14 mouse cellular contexts compared by ENCODE assay signal in the genomic region with DNA sequence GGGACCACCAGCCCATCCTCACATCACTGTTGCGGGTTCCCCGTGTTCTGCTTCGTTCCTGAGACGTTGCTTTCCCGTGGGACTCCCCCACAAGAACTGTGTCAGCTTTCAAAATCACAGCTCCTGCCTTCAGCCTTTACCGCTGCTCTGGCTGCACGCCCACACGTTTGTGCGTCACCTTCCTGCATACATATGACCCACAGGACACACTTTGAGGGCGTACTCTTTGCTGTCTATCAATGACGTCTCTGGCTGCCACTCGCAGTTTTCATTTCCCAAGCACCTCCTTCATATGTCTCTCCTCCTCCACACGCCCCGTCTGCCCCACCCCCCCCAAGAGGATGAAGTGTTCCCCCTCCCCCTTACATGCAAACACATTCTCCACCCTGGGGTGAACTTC. TPM values are rescaled to one million over a fixed set of nuclear protein-coding genes. Genes with fewer than 3 reads are reported as not detected.
DNase-seq lines count a peak whose midpoint lies in the region; ATAC-seq and TF ChIP-seq lines count a peak whose summit lies in the region.
"Had no signal": no experiment of that assay in that cellular context is flagged by ENCODE, and none has a peak within 500 bp of the region (broad histone marks: within the 10 kb centered on the region; RNA-seq: fewer than 3 reads in every experiment).

No protein-coding gene starts in this region.

- ATAC-seq in embryonic facial prominence, embryonic 12.5 days (ENCODE audit: insufficient number of reproducible peaks, insufficient read depth, low FRiP score, low TSS enrichment), result no peak
- peak; percentile 66 for ATAC-seq in liver, postnatal 0 days
- no peak for ATAC-seq in liver, embryonic 11.5 days (replicated peaks; ENCODE audit: low FRiP score)
- ATAC-seq in cerebellum, adult (ENCODE audit: insufficient number of reproducible peaks, low FRiP score, low TSS enrichment), result no peak
- ATAC-seq in midbrain, embryonic 15.5 days (replicated peaks), result no peak

- no peak for TF ChIP-seq EP300 in liver, postnatal 0 days (IDR thresholded peaks at IDR 0.05; ENCODE audit: low read depth)

- H3K4me1 ChIP-seq in embryonic facial prominence, embryonic 12.5 days, result no peaks in the 10 kb centered on the region
- H3K4me1 ChIP-seq in embryonic facial prominence, embryonic 10.5 days, result no peaks in the 10 kb centered on the region
- no peaks in the 10 kb centered on the region for H3K4me1 ChIP-seq in liver, postnatal 0 days (ENCODE audit: insufficient read depth)
- no peaks in the 10 kb centered on the region for H3K4me1 ChIP-seq in liver, embryonic 11.5 days (replicated peaks; ENCODE audit: control insufficient read depth, insufficient read depth, low read length)
- H3K4me1 ChIP-seq in midbrain, embryonic 15.5 days, result no peaks in the 10 kb centered on the region
- H3K4me1 ChIP-seq: hindbrain, embryonic 10.5 days; liver, embryonic 15.5 days; stomach, embryonic 15.5 days had no signal

- H3K9me3 ChIP-seq in embryonic facial prominence, embryonic 12.5 days, result no peaks in the 10 kb centered on the region
- H3K9me3 ChIP-seq in embryonic facial prominence, embryonic 10.5 days, result no peaks in the 10 kb centered on the region
- H3K9me3 ChIP-seq in liver, postnatal 0 days (ENCODE audit: low read length), result no peaks in the 10 kb centered on the region
- H3K9me3 ChIP-seq in liver, embryonic 11.5 days (ENCODE audit: control insufficient read depth, low read length), result no peaks in the 10 kb centered on the region
- no peaks in the 10 kb centered on the region for H3K9me3 ChIP-seq in midbrain, embryonic 15.5 days
- H3K9me3 ChIP-seq: hindbrain, embryonic 10.5 days; liver, embryonic 15.5 days; stomach, embryonic 15.5 days had no signal

- no peaks in the 10 kb centered on the region; the same call in 1 of the 2 replicates for H3K27me3 ChIP-seq in embryonic facial prominence, embryonic 12.5 days
- H3K27me3 ChIP-seq in embryonic facial prominence, embryonic 10.5 days (replicated peaks; ENCODE audit: low read depth, poor library complexity, severe bottlenecking), result no peaks in the 10 kb centered on the region
- no peaks in the 10 kb centered on the region for H3K27me3 ChIP-seq in liver, postnatal 0 days (ENCODE audit: insufficient read depth, low read length)
- no peaks in the 10 kb centered on the region for H3K27me3 ChIP-seq in liver, embryonic 11.5 days (replicated peaks; ENCODE audit: control insufficient read depth, insufficient read depth, low read length)
- H3K27me3 ChIP-seq in midbrain, embryonic 15.5 days (replicated peaks), result no peaks in the 10 kb centered on the region
- H3K27me3 ChIP-seq: liver, embryonic 15.5 days; stomach, embryonic 15.5 days had no signal

- 68% methylated on average over 14 of the region's 14 CpGs for WGBS in embryonic facial prominence, embryonic 12.5 days
- WGBS in embryonic facial prominence, embryonic 10.5 days, result 78% methylated on average over 14 of the region's 14 CpGs
- WGBS in liver, postnatal 0 days (ENCODE audit: insufficient replicate concordance), result 57% methylated on average over 14 of the region's 14 CpGs
- WGBS in liver, embryonic 11.5 days, result 61% methylated on average over 14 of the region's 14 CpGs
- WGBS in midbrain, embryonic 15.5 days, result 68% methylated on average over 14 of the region's 14 CpGs

- H3K27ac ChIP-seq in embryonic facial prominence, embryonic 12.5 days, result 0 out of 2 replicates have a peak overlapping the region, but pooled peaks have one; percentile 2
- H3K27ac ChIP-seq in embryonic facial prominence, embryonic 10.5 days (replicated peaks), result no peak overlapping the region
- H3K27ac ChIP-seq in liver, postnatal 0 days (ENCODE audit: low read depth), result no peak overlapping the region
- no peak overlapping the region for H3K27ac ChIP-seq in liver, embryonic 11.5 days (ENCODE audit: low read depth, low read length)
- no peak overlapping the region for H3K27ac ChIP-seq in midbrain, embryonic 15.5 days
- H3K27ac ChIP-seq: gastrocnemius, adult 2 months; hindbrain, embryonic 10.5 days; liver, embryonic 15.5 days; stomach, embryonic 15.5 days had no signal

- no peaks in the 10 kb centered on the region for H3K36me3 ChIP-seq in embryonic facial prominence, embryonic 12.5 days
- H3K36me3 ChIP-seq in embryonic facial prominence, embryonic 10.5 days (replicated peaks), result no peaks in the 10 kb centered on the region
- H3K36me3 ChIP-seq in liver, postnatal 0 days (replicated peaks; ENCODE audit: insufficient read depth, low read length), result no peaks in the 10 kb centered on the region
- H3K36me3 ChIP-seq in liver, embryonic 11.5 days (ENCODE audit: control insufficient read depth, insufficient read depth, low read length), result no peaks in the 10 kb centered on the region
- no peaks in the 10 kb centered on the region for H3K36me3 ChIP-seq in midbrain, embryonic 15.5 days (replicated peaks)
- H3K36me3 ChIP-seq: hindbrain, embryonic 10.5 days; liver, embryonic 15.5 days; stomach, embryonic 15.5 days had no signal

- no peak overlapping the region for H3K4me2 ChIP-seq in embryonic facial prominence, embryonic 12.5 days (replicated peaks)
- H3K4me2 ChIP-seq in liver, postnatal 0 days (ENCODE audit: low read depth, low read length), result no peak overlapping the region
- H3K4me2 ChIP-seq in liver, embryonic 11.5 days, result no peak overlapping the region
- no peak overlapping the region for H3K4me2 ChIP-seq in midbrain, embryonic 15.5 days
- H3K4me2 ChIP-seq: liver, embryonic 15.5 days; stomach, embryonic 15.5 days had no signal

- no peak for TF ChIP-seq CTCF in liver, postnatal 0 days (IDR thresholded peaks at IDR 0.05; ENCODE audit: low read depth)

- DNase-seq in embryonic facial prominence, embryonic 10.5 days (ENCODE audit: low spot score), result no peak
- peak; percentile 42 for DNase-seq in liver, postnatal 0 days
- no peak for DNase-seq in liver, embryonic 11.5 days (ENCODE audit: low spot score)
- peak; percentile 65 for DNase-seq in induced T-regulatory cell, adult 2 months (ENCODE audit: low read depth)
- DNase-seq in right cerebral cortex, postnatal 10 days (ENCODE audit: low spot score in 2 of 2), result peak; percentile 32 to 34
- DNase-seq: B cell, adult 2 months; cerebellum, adult 11 months; gastrocnemius, adult 2 months had no signal

- H3K4me3 ChIP-seq in embryonic facial prominence, embryonic 12.5 days, result no peak overlapping the region
- H3K4me3 ChIP-seq in embryonic facial prominence, embryonic 10.5 days, result no peak overlapping the region
- H3K4me3 ChIP-seq in liver, postnatal 0 days (ENCODE audit: low read depth, low read length), result no peak overlapping the region
- no peak overlapping the region for H3K4me3 ChIP-seq in liver, embryonic 11.5 days (ENCODE audit: low read depth, low read length)
- no peak overlapping the region for H3K4me3 ChIP-seq in midbrain, embryonic 15.5 days
- H3K4me3 ChIP-seq: gastrocnemius, adult 2 months; hindbrain, embryonic 10.5 days; liver, embryonic 15.5 days; stomach, embryonic 15.5 days had no signal

- H3K9ac ChIP-seq in embryonic facial prominence, embryonic 12.5 days, result no peak overlapping the region
- H3K9ac ChIP-seq in liver, postnatal 0 days (replicated peaks), result no peak overlapping the region
- H3K9ac ChIP-seq in liver, embryonic 11.5 days (ENCODE audit: low read depth, low read length), result no peak overlapping the region
- H3K9ac ChIP-seq in midbrain, embryonic 15.5 days, result no peak overlapping the region
- H3K9ac ChIP-seq: liver, embryonic 15.5 days; stomach, embryonic 15.5 days had no signal

RNA-seq across cellular contexts. Expression of gene Prop1, which starts 1.3 kb away (rescaled TPM):
- polyA plus RNA-seq in embryonic facial prominence, embryonic 12.5 days (2016; fragmentation: Nextera tagmentation; extraction: Ambion mirVana), result 1.0 TPM in 1 of 2 replicates, not detected in the other
- polyA plus RNA-seq in embryonic facial prominence, embryonic 10.5 days (2016; fragmentation: Nextera tagmentation; extraction: Ambion mirVana), result not detected in 2 replicates
- polyA plus RNA-seq in liver, postnatal 0 days (2015; fragmentation: Nextera tagmentation; extraction: Ambion mirVana), result not detected in 2 replicates
- not detected in 2 replicates for polyA plus RNA-seq in liver, embryonic 11.5 days (2014; fragmentation: Nextera tagmentation; extraction: Ambion mirVana)
- not detected in 2 replicates for polyA plus RNA-seq in midbrain, embryonic 15.5 days (2015; fragmentation: Nextera tagmentation; extraction: Ambion mirVana)
- polyA plus RNA-seq: hindbrain, embryonic 10.5 days; liver, embryonic 15.5 days; stomach, embryonic 15.5 days had no signal

RNA-seq across cellular contexts. Expression of gene 4933414I15Rik, which starts 8.7 kb away (rescaled TPM):
- polyA plus RNA-seq in embryonic facial prominence, embryonic 12.5 days (2016; fragmentation: Nextera tagmentation; extraction: Ambion mirVana), result not detected in 2 replicates
- polyA plus RNA-seq in embryonic facial prominence, embryonic 10.5 days (2016; fragmentation: Nextera tagmentation; extraction: Ambion mirVana), result not detected in 2 replicates
- not detected in 2 replicates for polyA plus RNA-seq in liver, postnatal 0 days (2015; fragmentation: Nextera tagmentation; extraction: Ambion mirVana)
- not detected in 2 replicates for polyA plus RNA-seq in liver, embryonic 11.5 days (2014; fragmentation: Nextera tagmentation; extraction: Ambion mirVana)
- polyA plus RNA-seq in midbrain, embryonic 15.5 days (2015; fragmentation: Nextera tagmentation; extraction: Ambion mirVana), result not detected in 2 replicates
- polyA plus RNA-seq: hindbrain, embryonic 10.5 days; liver, embryonic 15.5 days; stomach, embryonic 15.5 days had no signal

RNA-seq across cellular contexts. Expression of gene Olfr1378, which starts 14.0 kb away (rescaled TPM):
- not detected in 2 replicates for polyA plus RNA-seq in embryonic facial prominence, embryonic 12.5 days (2016; fragmentation: Nextera tagmentation; extraction: Ambion mirVana)
- not detected in 2 replicates for polyA plus RNA-seq in embryonic facial prominence, embryonic 10.5 days (2016; fragmentation: Nextera tagmentation; extraction: Ambion mirVana)
- not detected in 2 replicates for polyA plus RNA-seq in liver, postnatal 0 days (2015; fragmentation: Nextera tagmentation; extraction: Ambion mirVana)
- not detected in 2 replicates for polyA plus RNA-seq in liver, embryonic 11.5 days (2014; fragmentation: Nextera tagmentation; extraction: Ambion mirVana)
- not detected in 2 replicates for polyA plus RNA-seq in midbrain, embryonic 15.5 days (2015; fragmentation: Nextera tagmentation; extraction: Ambion mirVana)
- polyA plus RNA-seq: hindbrain, embryonic 10.5 days; liver, embryonic 15.5 days; stomach, embryonic 15.5 days had no signal

RNA-seq across cellular contexts. Expression of gene Zfp354b, which starts 20.9 kb away (rescaled TPM):
- 1.6 and 1.8 TPM in 2 replicates for polyA plus RNA-seq in embryonic facial prominence, embryonic 12.5 days (2016; fragmentation: Nextera tagmentation; extraction: Ambion mirVana)
- polyA plus RNA-seq in embryonic facial prominence, embryonic 10.5 days (2016; fragmentation: Nextera tagmentation; extraction: Ambion mirVana), result 0.75 and 0.79 TPM in 2 replicates
- 0.33 and 0.36 TPM in 2 replicates for polyA plus RNA-seq in liver, postnatal 0 days (2015; fragmentation: Nextera tagmentation; extraction: Ambion mirVana)
- 0.47 and 0.51 TPM in 2 replicates for polyA plus RNA-seq in liver, embryonic 11.5 days (2014; fragmentation: Nextera tagmentation; extraction: Ambion mirVana)
- 3.6 and 5.2 TPM in 2 replicates for polyA plus RNA-seq in midbrain, embryonic 15.5 days (2015; fragmentation: Nextera tagmentation; extraction: Ambion mirVana)

RNA-seq across cellular contexts. Expression of gene Olfr1377, which starts 29.5 kb away (rescaled TPM):
- polyA plus RNA-seq in embryonic facial prominence, embryonic 12.5 days (2016; fragmentation: Nextera tagmentation; extraction: Ambion mirVana), result not detected in 2 replicates
- not detected in 2 replicates for polyA plus RNA-seq in embryonic facial prominence, embryonic 10.5 days (2016; fragmentation: Nextera tagmentation; extraction: Ambion mirVana)
- polyA plus RNA-seq in liver, postnatal 0 days (2015; fragmentation: Nextera tagmentation; extraction: Ambion mirVana), result not detected in 2 replicates
- polyA plus RNA-seq in liver, embryonic 11.5 days (2014; fragmentation: Nextera tagmentation; extraction: Ambion mirVana), result not detected in 2 replicates
- polyA plus RNA-seq in midbrain, embryonic 15.5 days (2015; fragmentation: Nextera tagmentation; extraction: Ambion mirVana), result not detected in 2 replicates
- polyA plus RNA-seq: hindbrain, embryonic 10.5 days; liver, embryonic 15.5 days; stomach, embryonic 15.5 days had no signal

Comparison
In these comparisons a context has a peak if more than half of its experiments do, and no peak if none do; other contexts are left out.
1. DNase-seq: peak in liver, postnatal 0 days (single experiment), induced T-regulatory cell, adult 2 months (single experiment) and right cerebral cortex, postnatal 10 days (2 of 2); none in embryonic facial prominence, embryonic 10.5 days (single experiment) and liver, embryonic 11.5 days (single experiment).